Mouse (Mus musculus) kidney, adult 2 months (tissue): ENCODE measurements around the gene Cd5. TPM values are rescaled to one million over a fixed set of nuclear protein-coding genes. Genes with fewer than 3 reads are reported as not detected.

Experiments
- DNase-seq: peaks from one replicate; pipeline ENCODE4 v3.0.0; 2021
- H3K27ac ChIP-seq: fragments of 200-500 bp; 2 replicates; pipeline ENCODE4 v1.5.1; 2012; ENCODE audit warnings: low read depth, low read length, control low read depth, inconsistent platforms; ENCODE audit not compliant: insufficient read depth
- H3K27me3 ChIP-seq: fragments of 200-500 bp; replicated peaks from 2 replicates; pipeline ENCODE4 v1.6.1; 2012; ENCODE audit warnings: mild to moderate bottlenecking, moderate library complexity, low read length, inconsistent platforms; ENCODE audit not compliant: control insufficient read depth, insufficient read depth
- H3K36me3 ChIP-seq: fragments of 200-500 bp; 2 replicates; pipeline ENCODE4 v1.6.1; 2012; ENCODE audit warnings: mild to moderate bottlenecking, moderate library complexity, low read length, inconsistent platforms; ENCODE audit not compliant: control insufficient read depth, insufficient read depth
- H3K4me1 ChIP-seq: fragments of 200-500 bp; 2 replicates; pipeline ENCODE4 v1.6.1; 2011; ENCODE audit warnings: low read length; ENCODE audit not compliant: control insufficient read depth, insufficient read depth
- H3K4me3 ChIP-seq: fragments of 200-500 bp; 2 replicates; pipeline ENCODE4 v1.5.1; 2011; ENCODE audit warnings: mild to moderate bottlenecking, low read depth, low read length, control low read depth; ENCODE audit not compliant: insufficient read depth
- CTCF ChIP-seq: fragments of 200-500 bp; conservative IDR thresholded peaks from 2 replicates; pipeline ENCODE4 v1.5.1; 2011; ENCODE audit warnings: low read depth, mild to moderate bottlenecking, control low read depth, low read length, moderate library complexity, mixed read lengths; ENCODE audit not compliant: insufficient read depth, insufficient read length
- POLR2A ChIP-seq: fragments of 200-500 bp; IDR thresholded peaks from one replicate; pipeline ENCODE4 v1.6.1; 2011; ENCODE audit warnings: low read depth, low read length, control low read depth
- WGBS: fragments of 180-500 bp; shearing (Covaris S2); methylation state at CpG from one replicate; pipeline ENCODE4 v1.1.7; 2018; 5-methylcytosine and 5-hydroxymethylcytosine counted together
- polyA plus RNA-seq: library from polyadenylated mRNA; depleted of rRNA; stranded (reverse); fragments of >200 nt; gene quantifications from 2 replicates; pipeline ENCODE4 v1.2.3, GENCODE M21; 2012

Gene Cd5
- polyA plus RNA-seq, 1 experiment: 3.3 TPM

DNA sequence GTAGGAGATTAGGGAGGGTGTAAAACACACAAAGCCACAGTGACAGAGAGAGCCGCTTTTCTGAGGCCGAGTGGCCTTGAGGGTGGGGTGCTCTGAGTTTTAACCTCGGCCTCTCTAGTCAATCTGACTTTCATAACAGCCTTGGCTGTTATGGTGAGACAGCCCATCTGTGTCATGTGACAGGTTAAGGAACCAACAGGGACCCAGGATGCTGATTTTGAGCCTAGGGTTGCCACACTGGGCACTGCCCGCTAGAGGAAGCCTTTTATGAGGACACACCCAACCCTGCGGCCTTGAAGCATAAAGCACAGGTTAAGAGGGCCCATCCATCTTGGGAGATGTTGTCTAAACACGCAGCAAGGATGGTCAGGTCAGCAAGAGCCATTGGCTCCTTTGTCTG lies 8.9 kb upstream of the Cd5 start:
- TF ChIP-seq POLR2A (no peak), CTCF (no peak)
- WGBS: 83% methylated on average over 6 of the region's 6 CpGs
- H3K27me3 ChIP-seq: no peaks in the 10 kb centered on the region
- H3K36me3 ChIP-seq: no peaks in the 10 kb centered on the region
- H3K27ac ChIP-seq: no peak overlapping the region
- DNase-seq: no peak
- H3K4me1 ChIP-seq: no peaks in the 10 kb centered on the region
- H3K4me3 ChIP-seq: no peak overlapping the region

DNA sequence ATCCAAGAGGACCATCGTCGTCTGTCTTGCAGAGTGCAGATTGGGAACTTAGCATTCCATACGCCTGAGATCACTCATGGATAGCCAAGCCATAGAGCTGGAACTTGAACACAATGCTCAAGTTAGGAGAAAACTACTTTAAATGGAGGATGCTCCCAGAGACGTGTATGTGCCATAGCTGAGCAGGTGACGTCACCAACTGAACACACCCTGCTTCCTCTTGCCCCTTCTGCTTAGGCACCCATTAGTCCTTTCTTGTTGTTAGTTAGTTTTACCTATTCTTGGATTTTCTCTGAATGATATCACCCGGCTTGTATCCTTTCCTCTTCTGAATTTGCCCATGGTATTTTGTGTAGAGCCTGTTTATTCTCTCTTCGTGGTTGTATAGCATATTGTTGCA lies 8.4 kb upstream of the Cd5 start:
- no peaks in the 10 kb centered on the region for H3K4me1 ChIP-seq
- DNase-seq: no peak
- H3K27me3 ChIP-seq: no peaks in the 10 kb centered on the region
- TF ChIP-seq POLR2A (no peak), CTCF (no peak)
- 86% methylated on average over 7 of the region's 7 CpGs for WGBS
- no peak overlapping the region for H3K27ac ChIP-seq
- no peak overlapping the region for H3K4me3 ChIP-seq
- no peaks in the 10 kb centered on the region for H3K36me3 ChIP-seq

DNA sequence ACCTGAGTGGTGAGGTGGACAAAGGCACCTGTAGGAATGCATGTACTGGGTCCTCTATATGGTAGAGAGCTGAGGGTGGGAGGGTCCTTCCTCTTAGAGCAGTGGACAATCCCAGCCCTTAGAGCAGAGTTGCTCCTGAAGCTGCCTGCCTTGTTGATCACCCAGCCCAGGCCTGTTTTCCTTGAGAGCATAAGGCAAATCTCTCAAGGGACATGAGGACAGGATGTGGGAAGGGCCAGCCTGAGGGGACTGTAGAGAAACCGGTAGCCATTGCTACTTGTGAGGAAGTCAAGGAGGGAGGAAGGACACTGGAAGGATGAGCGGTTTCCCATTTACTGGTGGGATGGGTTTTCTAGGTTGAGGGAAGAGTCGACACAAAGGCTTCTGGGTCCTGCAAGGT lies 3.8 kb upstream of the Cd5 start:
- Histone ChIP-seq H3K4me3 (no peak overlapping the region), H3K36me3 (no peaks in the 10 kb centered on the region), H3K27ac (no peak overlapping the region), H3K27me3 (no peaks in the 10 kb centered on the region), H3K4me1 (peaks cover 6% of the 10 kb centered on the region)
- no peak for TF ChIP-seq POLR2A
- no peak for TF ChIP-seq CTCF
- 50% methylated on average over 3 of the region's 3 CpGs for WGBS
- no peak for DNase-seq

DNA sequence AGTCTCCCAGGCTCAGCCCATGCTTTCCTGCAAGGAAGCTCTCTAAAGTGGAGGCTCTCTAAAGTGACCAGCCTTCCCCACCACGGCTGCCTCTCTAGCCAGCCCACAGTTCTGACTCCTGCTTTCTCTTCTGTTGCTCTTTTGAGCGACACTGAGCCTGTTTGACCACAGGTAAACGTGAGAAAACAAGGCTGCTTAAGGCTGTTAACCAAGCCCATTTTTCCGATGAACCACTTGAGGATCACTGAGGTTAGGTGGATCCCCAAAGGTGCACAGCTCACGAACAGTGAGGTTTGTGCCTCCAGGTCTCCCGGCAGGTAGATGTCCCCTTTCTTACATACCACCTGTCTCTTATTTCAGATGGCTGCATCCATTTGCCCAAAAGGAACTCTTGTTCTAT lies 3.3 kb upstream of the Cd5 start:
- Histone ChIP-seq H3K27ac (no peak overlapping the region), H3K27me3 (no peaks in the 10 kb centered on the region), H3K4me1 (peaks cover 6% of the 10 kb centered on the region), H3K36me3 (no peaks in the 10 kb centered on the region), H3K4me3 (no peak overlapping the region)
- DNase-seq: no peak
- 83% methylated on average over 6 of the region's 6 CpGs for WGBS
- no peak for TF ChIP-seq POLR2A
- no peak for TF ChIP-seq CTCF

DNA sequence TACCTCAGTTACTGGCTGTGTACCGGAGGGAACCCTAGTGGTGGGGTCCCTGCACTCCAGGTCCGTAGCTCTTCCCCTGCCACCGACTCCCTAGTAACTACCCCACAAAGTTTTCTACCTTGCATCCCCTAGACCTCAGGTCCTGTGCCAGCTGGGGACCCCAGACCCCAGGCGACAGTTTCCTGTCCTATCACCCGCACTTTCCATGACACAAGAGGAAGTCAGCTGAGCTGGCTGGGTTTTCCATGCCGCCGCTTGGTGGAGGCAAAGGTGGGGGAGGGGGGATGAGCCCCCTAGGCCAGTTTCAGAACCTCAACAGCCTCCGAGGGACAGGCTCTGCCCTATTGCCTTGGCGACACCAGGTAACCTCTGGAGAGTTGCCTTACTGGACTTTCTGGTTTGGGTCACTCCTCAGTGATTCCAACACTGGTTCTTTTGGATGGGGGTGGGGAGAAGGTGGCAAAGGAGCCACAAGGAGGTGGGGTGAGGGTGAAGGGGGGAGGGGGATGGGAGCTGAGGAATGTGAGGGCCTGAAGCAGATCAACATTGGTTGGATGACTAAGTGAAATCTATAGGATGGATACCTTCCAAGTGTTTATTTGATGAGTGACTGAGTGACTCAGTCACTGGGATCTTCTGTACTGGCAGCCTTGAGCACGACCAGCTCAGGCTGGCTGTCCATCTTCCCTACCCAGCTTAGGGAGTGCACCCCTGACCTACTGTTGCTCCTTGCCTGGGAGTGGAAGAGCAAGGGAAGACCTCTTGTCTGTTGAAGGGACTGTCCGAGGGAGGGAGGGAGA lies 2.0 kb upstream of the Cd5 start:
- H3K4me3 ChIP-seq: no peak overlapping the region
- no peaks in the 10 kb centered on the region for H3K27me3 ChIP-seq
- TF ChIP-seq POLR2A: no peak
- no peak for TF ChIP-seq CTCF
- 35% methylated on average over 11 of the region's 11 CpGs for WGBS
- H3K27ac ChIP-seq: peak overlapping the region; percentile 52; the same call in 1 of the 2 replicates
- H3K36me3 ChIP-seq: no peaks in the 10 kb centered on the region
- H3K4me1 ChIP-seq: peaks cover 6% of the 10 kb centered on the region
- peak; percentile 60 for DNase-seq

DNA sequence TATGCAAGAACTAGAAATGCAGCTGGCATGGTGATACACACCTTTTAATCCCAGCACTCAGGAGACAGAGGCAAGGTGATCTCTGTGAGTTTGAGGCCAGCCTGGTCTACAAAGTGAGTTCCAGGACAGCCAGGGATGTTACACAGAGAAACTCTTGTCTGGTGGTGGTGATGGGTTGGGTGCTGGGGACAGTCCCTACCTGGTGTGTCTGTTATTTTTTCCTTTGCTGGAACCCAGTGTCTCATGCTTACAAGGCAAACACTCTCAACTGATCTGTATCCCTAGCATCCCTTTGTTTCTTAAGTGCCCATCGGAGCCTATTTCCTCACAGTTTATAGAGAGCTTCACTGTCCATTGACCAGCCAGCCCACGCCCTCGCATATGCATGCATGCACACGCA lies 1.1 kb upstream of the Cd5 start:
- TF ChIP-seq POLR2A (no peak), CTCF (no peak)
- peaks cover 6% of the 10 kb centered on the region for H3K4me1 ChIP-seq
- WGBS: 76% methylated on average over 4 of the region's 4 CpGs
- no peak overlapping the region for H3K4me3 ChIP-seq
- DNase-seq: no peak
- H3K27me3 ChIP-seq: no peaks in the 10 kb centered on the region
- no peaks in the 10 kb centered on the region for H3K36me3 ChIP-seq
- no peak overlapping the region for H3K27ac ChIP-seq

DNA sequence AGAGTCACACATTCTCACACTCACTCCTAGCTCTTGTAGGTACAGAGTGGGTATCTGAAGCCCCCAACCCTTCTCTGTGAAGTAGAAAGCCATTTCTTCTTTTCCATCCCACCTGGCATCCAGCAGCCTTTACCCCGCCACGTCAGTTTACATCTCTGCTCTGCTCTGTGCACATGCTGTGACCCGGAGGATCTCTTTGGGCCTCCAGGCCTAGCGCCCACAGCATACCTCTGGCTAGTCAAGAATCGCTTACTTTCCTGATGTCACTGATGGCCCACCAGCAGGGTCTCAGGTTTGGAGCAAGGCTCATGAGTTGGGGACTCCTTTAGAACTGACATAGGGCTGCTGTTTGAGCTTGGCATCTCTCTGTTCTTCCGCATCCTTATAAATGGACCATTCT lies 764 bp downstream of the Cd5 start:
- TF ChIP-seq CTCF (no peak), POLR2A (no peak)
- H3K36me3 ChIP-seq: no peaks in the 10 kb centered on the region
- no peaks in the 10 kb centered on the region for H3K27me3 ChIP-seq
- H3K27ac ChIP-seq: no peak overlapping the region
- peaks cover 9% of the 10 kb centered on the region for H3K4me1 ChIP-seq
- DNase-seq: no peak
- no peak overlapping the region for H3K4me3 ChIP-seq
- 93% methylated on average over 6 of the region's 6 CpGs for WGBS

DNA sequence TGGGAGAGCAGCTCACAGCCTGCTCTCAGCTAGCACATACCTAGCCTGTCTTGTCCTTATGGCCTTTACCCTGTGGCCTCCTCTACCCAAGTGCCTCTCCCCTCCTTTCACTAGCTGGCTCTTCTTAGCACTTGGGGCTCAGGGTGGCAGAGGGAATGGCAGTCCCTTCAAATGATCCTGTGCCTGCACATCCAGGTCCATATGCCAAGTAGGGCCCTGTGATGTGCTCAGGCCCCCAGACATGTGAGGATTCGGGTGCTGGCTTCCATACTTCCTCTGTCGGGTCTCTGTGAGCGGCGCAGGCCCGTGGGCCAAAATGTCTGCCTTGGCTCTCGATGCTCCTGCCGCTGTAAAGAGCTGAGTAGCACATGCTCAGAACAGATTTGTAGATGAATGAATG lies 2.9 kb downstream of the Cd5 start:
- H3K27me3 ChIP-seq: no peaks in the 10 kb centered on the region
- no peak overlapping the region for H3K4me3 ChIP-seq
- TF ChIP-seq POLR2A: no peak
- TF ChIP-seq CTCF: no peak
- WGBS: 98% methylated on average over 7 of the region's 7 CpGs
- H3K36me3 ChIP-seq: no peaks in the 10 kb centered on the region
- no peak overlapping the region for H3K27ac ChIP-seq
- DNase-seq: no peak
- peaks cover 5% of the 10 kb centered on the region; the same call in 1 of the 2 replicates for H3K4me1 ChIP-seq
